Mouse (Mus musculus) kidney, adult 2 months (tissue): ENCODE data around the gene Masp2.

Experiments
- CTCF ChIP-seq: fragments of 200-500 bp; conservative IDR thresholded peaks from 2 replicates; pipeline ENCODE4 v1.5.1; 2011; ENCODE audit warnings: low read depth, mild to moderate bottlenecking, control low read depth, low read length, moderate library complexity, mixed read lengths; ENCODE audit not compliant: insufficient read depth, insufficient read length
- POLR2A ChIP-seq: fragments of 200-500 bp; IDR thresholded peaks from one replicate; pipeline ENCODE4 v1.6.1; 2011; ENCODE audit warnings: low read depth, low read length, control low read depth

DNA sequence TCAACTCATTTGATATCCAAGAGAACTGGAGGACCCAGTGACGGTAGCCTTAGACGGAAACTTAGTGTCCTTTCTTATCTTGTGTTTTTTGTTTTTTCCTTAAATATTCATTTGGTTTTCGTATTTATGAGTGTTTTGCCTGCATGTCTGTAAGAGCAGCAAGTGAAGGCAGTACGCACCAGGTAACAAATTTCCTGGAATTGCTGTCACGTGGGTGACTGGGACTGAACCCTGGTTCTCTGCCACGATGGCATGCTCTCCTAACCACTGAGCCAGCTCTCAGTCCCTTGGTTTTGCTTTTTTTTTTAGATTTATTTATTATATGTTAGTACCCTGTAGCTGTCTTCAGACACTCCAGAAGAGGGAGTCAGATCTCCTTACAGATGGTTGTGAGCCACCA, 42.6 kb downstream of the Masp2 start:
- TF ChIP-seq POLR2A (no peak), CTCF (no peak)
